Mouse (Mus musculus) bone marrow macrophage, adult 2 months (primary cell): ENCODE data around the gene Pde4d.

Source experiments
- CTCF ChIP-seq: IDR thresholded peaks from 2 replicates; pipeline ENCODE4 v1.5.1; 2012; ENCODE audit warnings: low read depth, mild to moderate bottlenecking, low read length, moderate library complexity
- POLR2A ChIP-seq: IDR thresholded peaks from 2 replicates; pipeline ENCODE4 v1.6.1; 2012; ENCODE audit warnings: mild to moderate bottlenecking, low read depth, low read length, borderline replicate concordance

DNA sequence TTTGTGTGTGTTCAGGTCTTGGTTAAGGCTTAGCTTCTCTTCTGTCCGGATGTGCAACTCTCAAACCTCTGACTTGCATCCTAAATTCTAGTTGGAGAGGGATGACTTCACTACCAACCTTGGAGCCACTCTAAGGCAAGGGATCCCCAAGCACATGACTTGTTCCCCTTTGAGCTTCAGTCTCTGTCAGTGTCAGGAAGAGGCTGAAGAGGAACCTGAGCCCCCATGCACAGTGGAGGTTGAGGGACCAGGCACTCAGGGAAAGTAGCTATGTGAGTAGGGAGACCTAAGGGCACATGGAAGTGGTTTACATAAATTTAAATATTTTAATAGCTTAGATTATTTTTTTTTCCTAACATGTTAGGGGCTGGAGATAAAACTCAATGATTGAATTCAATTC, 78.6 kb downstream of the Pde4d start:
- TF ChIP-seq POLR2A (no peak), CTCF (no peak)
